Mouse (Mus musculus): Measurements from ENCODE around the gene Lpin3.
A peak's percentile ranks its signal among the peaks of the same experiment; 100 is the strongest.

DNA sequence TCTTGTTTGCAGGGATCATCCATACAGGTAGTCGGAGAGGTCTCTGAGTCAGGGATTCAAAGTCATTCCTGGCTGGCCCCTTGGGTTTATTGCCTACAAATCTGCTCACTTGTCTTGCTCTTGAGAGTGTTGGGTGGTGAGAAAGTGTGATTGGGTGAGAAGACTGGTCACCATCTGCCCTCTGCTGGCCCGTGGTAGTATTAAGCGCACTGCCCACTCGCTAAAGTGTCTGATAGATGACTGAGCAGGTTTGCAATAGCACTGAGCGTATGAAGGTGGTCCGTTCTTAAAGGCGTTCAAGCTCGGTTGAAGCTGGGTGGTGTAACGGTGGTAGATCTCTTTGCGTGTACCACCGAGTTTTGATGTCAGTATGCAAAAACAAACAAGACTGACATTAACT, 6.8 kb downstream of the Lpin3 start:
- TF ChIP-seq POLR2A (IDR thresholded peaks at IDR 0.05; ENCODE audit: borderline replicate concordance, control insufficient read depth, low read depth, low read length) (no peak), CTCF (IDR thresholded peaks at IDR 0.05; ENCODE audit: control insufficient read depth, insufficient read depth, low read length) (peak; percentile 86)
